Mouse (Mus musculus) brown adipose tissue, adult 24 weeks (tissue): ENCODE measurements around the gene Gpatch4. TPM values are rescaled to one million over a fixed set of nuclear protein-coding genes. Genes with fewer than 3 reads are reported as not detected.

Experiments
- H3K27ac ChIP-seq: fragments of 200-500 bp; replicated peaks from 2 replicates; pipeline ENCODE4 v1.5.1; 2012; ENCODE audit warnings: low read depth, mild to moderate bottlenecking, low read length
- H3K4me1 ChIP-seq: fragments of 200-500 bp; 2 replicates; pipeline ENCODE4 v1.6.1; 2012; ENCODE audit warnings: low read length, mixed read lengths; ENCODE audit not compliant: control insufficient read depth, insufficient read depth, insufficient read length
- H3K4me3 ChIP-seq: fragments of 200-500 bp; 2 replicates; pipeline ENCODE4 v1.5.1; 2012; ENCODE audit warnings: low read depth, mild to moderate bottlenecking, low read length, moderate library complexity; ENCODE audit not compliant: insufficient read depth
- polyA plus RNA-seq: library from polyadenylated mRNA; stranded (reverse); fragments of >200 nt; gene quantifications from 2 replicates; pipeline ENCODE4 v1.2.4, GENCODE M21; 2012; ENCODE audit not compliant: missing spikeins, insufficient read depth, insufficient read length

Gene Gpatch4
- polyA plus RNA-seq, 1 experiment: 11.0 TPM

DNA sequence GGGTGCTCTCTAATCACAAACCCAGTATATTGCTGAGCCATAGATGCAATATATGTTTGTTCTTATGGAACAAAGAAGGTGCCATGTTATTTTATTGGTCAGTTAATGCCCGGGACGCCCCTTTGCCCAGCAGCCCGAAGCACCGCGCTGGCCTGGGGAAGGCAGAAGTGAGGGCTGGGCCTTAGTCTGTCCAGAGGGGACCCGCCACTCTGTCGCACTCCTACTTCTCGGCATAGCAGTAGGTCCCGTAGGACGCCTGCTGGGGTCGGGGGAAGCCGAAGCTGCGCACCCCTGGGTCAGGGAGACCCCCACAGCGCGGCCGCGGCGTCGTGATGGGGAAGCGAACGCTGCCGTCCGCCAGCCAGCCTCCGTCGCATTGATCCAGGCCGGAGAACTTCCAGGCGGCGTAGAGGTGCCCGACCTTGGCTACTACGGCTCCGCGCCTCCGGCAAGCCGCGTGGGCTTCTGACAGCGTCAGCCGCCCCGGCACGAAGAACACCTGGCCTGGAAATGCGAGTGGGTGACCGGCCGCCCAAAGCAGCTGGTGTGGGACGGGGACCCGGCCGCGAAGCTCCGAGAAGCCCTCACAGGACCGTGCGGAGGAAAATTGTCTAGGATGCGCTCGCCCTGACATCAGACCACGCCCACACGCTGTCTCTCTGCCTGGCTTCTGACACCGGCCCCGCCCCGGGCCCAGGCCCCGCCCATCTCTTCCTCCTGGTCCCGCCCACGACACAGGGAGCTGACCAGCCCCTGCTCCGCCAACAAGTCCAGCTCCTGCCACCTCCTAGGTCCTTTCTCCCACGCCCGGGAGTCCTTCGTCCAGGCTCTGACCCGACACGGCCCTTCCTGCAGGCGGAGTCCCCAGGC is 20.4 kb upstream of the Gpatch4 start:
- peaks cover 3% of the 10 kb centered on the region; the same call in 1 of the 2 replicates for H3K4me1 ChIP-seq
- no peak overlapping the region for H3K27ac ChIP-seq
- H3K4me3 ChIP-seq: peak overlapping the region; percentile 72

DNA sequence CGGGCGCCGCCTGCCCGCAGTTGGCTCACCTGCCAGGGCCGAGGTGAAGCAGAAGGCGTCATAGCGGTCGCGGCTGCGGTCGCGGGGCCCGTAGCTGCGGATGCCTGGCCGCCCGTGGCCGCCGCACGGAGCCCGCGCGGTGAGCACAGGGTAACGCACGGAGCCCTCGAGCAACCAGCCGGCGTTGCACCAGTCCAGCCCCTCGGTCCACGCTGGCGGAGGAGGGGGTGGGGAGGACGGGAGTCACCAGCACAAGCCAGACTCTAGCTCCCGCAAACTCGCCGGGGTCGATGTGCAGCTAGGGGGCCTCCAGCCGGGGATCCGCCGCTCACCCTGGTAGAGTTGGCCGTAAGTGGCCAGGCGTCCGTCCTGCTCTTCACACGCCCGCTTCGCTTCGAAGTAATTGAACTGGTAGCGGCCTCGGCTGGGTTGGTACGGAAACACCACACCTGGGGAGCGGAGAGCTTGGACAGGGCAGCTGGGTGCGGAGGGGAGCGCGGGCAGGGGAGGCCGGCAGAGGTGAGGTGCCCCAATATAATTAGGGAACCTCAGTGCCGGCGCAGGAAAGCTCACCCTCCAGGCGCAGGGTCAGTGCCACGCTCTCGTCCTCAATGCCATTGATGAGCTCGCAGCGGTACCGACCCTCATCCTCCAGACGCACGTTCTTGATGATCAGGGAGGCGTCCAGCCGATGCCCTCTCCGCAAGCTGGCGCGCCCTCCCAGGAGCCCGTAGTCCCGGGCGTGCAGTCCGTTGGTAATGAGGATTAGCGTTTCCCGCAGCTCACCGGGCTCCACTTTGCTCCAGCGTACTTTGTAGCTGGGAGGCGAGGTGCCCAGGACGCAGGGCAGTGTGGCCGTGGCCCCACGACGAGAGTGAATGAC is 19.5 kb upstream of the Gpatch4 start:
- Histone ChIP-seq H3K4me1 (peaks cover 3% of the 10 kb centered on the region; the same call in 1 of the 2 replicates), H3K4me3 (peak overlapping the region; percentile 72), H3K27ac (no peak overlapping the region)

DNA sequence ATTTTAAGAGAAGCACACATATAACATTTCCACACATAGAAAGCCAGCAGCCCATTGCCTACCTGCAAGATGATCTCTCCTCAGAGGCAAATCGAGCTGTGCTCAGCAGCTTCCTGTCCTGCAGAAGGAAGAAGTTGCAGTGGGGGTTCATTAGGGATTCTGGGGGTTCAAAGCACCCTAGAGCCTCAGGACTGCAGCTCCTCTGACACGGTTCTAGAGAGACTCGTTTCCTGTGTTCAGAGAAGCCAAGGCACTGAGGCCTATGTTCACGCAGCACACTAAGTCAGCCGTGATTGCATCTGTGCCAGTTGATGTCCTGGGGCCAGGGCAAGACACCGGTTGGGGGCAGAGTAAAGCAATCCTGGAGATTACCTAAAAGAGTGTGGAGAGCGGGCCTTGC is 16.1 kb upstream of the Gpatch4 start:
- H3K4me3 ChIP-seq: no peak overlapping the region
- H3K27ac ChIP-seq: no peak overlapping the region
- H3K4me1 ChIP-seq: peaks cover 3% of the 10 kb centered on the region; the same call in 1 of the 2 replicates

DNA sequence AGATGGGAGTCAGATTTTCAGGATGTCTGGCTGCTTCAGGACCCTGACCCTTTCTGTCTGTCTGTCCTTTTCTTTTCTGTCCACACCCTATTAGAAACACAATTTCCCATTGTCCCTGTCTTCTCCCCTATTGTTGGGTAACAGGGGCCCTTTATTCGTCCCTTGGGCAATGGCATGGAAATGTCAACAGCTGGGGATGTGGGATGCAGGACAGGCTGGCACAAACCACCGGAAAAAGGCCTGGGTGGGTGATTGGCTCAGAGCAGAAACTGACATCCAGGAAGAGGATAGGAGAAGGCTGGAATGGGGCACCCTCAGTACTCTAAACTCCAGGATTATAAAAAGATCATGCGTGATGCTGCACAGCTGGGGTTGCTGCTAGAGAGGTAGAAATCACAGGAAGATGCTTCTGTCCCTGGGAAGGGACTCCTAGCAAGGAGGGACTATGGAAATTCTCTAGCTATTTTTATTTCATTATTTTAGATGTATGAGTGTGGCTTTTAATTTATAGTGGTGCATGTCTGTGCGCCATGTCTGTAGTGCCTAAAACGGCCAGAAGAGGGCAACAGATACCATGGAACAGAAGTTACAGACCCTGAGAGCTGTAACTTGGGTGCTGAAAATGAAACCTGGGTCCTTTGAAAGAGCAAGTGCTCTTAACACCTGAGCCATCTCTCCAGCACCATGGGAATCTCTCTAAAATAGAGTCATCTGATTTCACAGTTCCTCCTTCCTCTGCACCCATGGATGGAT is 15.3 kb upstream of the Gpatch4 start, which contains the start of gene Hapln2:
Gene Hapln2, minus strand, starts transcription at position 150 of the 753 bp plus-strand sequence.
- H3K4me3 ChIP-seq: no peak within 1 kb of the TSS
- H3K4me1 ChIP-seq: peaks cover 3% of the 10 kb centered on the region; the same call in 1 of the 2 replicates
- no peak within 1 kb of the TSS for H3K27ac ChIP-seq

DNA sequence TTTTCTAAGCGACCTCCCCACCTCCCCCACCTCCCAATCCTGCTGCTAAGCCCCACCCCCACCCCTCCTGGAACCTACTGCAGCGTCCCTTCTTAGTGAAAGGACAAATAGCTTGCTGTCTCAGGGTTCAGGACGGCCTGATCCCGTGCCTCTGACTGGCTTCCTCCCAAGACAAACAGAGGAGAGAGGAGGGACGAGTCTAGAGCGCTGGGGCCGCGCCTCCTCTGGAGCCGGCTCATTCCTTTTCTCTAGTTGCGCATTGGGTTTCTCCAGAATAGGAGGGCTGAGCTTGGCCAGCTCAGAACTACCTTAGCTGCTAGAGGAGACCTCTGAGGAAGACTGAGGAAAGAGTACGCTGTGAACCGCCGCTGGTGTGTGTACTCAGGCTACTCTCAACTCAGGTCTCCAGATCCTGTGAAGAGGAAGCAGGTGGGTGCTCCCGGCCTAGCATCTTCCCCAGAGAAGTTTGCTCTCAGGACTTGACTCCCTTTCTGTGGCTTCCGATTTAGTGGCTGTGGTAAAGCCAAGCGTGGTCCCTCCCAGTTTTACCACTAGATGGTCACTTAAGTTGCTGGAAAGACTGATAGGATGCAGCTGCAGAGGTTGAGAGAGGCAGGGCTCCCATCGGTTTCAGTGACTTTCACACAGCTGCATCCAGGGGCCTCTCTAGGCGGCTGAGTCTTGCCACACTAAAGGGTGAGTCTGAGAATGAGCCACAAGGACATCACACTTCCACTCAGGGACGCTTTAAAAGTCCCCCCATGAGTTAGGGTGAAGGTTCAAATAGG is 12.1 kb upstream of the Gpatch4 start:
- H3K27ac ChIP-seq: no peak overlapping the region
- H3K4me3 ChIP-seq: no peak overlapping the region

DNA sequence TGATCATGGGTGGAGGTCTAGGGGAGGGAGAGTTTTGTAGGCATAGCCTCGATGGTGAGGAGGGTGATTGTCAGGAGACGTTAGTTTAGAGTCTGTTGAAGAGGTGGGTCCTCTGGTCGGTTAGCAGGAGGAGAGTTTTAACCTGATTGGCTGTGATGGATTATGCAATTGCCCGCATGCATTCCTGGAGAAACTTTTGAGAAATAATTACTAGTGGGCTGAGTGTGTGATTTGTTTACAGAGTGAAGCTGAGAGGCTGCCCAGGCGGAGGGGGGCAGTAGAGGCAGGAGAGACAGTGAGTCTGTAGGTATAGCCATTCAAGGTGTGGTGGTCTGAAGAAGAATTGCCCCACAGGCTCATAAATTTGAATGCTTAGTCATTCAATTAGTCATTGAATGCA is 9.4 kb upstream of the Gpatch4 start:
- no peaks in the 10 kb centered on the region for H3K4me1 ChIP-seq
- H3K4me3 ChIP-seq: no peak overlapping the region
- H3K27ac ChIP-seq: no peak overlapping the region

More for the DNA sequence above, 12.1 kb upstream of the Gpatch4 start:
- no peaks in the 10 kb centered on the region for H3K4me1 ChIP-seq

DNA sequence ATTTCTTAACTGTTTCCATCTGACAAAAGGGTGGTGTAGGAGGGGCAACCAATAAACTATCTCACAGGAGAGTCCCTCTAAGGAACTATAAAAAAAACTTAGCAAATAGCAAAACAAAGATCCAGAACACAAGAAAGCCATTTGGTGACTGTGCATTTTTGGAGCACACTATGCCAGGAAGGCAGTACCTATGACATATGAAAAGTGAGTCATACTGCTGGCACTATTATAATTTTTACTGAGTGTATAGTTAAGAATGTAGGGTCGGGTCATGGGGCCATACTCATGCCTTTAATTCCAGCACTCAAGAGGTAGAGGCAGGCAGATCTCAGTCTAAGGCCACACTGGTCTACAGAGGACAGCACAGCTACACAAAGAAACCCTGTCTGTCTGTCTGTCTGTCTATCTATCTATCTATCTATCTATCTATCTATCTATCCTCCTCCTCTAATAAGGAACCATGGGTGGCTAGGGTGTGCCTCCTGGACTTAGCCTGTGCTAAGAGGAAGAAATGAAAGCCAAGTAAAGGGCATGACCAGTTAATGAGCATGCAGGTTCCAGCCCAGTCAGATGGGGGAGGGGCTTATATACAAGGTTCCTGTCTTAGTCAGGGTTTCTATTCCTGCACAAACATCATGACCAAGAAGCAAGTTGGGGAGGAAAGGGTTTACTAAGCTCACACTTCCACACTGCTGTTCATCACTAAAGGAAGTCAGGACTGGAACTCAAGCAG is 7.2 kb upstream of the Gpatch4 start:
- Histone ChIP-seq H3K4me3 (no peak overlapping the region), H3K4me1 (no peaks in the 10 kb centered on the region), H3K27ac (no peak overlapping the region)

DNA sequence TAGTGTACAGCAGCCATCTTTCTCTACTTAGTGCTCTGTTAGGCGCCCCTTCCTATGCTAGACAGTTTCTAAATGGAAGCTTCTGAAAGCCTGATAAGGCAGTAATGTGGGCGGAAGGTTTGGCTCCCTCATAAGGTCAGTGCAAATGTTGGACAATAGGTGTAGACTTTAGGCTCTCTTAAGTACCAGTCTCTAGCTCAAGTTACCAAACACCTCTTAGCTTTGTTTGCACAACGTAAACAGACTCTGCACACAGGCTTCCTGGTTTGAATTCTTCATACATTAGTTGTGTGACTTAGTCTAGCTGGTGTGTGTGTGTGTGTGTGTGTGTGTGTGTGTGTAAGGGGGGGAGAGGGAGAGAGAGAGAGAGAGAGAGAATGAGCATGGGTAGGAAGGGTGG is 6.6 kb downstream of the Gpatch4 start:
- Histone ChIP-seq H3K27ac (no peak overlapping the region), H3K4me1 (no peaks in the 10 kb centered on the region), H3K4me3 (no peak overlapping the region)

DNA sequence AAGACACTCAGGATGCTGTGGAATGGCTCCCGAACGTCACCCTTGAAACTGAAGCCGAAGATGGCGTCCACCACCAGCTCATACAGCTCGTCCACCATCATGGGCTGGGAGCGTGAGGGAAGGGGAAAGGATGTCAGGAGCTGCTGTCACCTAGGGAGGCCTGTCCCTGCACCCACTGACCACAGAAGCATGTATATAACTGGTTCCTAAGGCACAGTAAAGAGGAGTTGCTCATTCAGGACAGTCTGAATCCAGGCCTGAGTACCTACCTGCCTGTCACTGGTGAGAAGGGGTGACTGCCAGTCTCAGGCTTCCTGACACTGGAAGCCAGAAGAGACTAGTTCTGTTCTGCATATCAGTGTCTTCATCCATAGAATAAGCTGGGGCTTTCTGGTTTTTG is 14.1 kb downstream of the Gpatch4 start:
- H3K4me3 ChIP-seq: peak overlapping the region; percentile 98; the same call in 1 of the 2 replicates
- no peaks in the 10 kb centered on the region for H3K4me1 ChIP-seq
- no peak overlapping the region for H3K27ac ChIP-seq

DNA sequence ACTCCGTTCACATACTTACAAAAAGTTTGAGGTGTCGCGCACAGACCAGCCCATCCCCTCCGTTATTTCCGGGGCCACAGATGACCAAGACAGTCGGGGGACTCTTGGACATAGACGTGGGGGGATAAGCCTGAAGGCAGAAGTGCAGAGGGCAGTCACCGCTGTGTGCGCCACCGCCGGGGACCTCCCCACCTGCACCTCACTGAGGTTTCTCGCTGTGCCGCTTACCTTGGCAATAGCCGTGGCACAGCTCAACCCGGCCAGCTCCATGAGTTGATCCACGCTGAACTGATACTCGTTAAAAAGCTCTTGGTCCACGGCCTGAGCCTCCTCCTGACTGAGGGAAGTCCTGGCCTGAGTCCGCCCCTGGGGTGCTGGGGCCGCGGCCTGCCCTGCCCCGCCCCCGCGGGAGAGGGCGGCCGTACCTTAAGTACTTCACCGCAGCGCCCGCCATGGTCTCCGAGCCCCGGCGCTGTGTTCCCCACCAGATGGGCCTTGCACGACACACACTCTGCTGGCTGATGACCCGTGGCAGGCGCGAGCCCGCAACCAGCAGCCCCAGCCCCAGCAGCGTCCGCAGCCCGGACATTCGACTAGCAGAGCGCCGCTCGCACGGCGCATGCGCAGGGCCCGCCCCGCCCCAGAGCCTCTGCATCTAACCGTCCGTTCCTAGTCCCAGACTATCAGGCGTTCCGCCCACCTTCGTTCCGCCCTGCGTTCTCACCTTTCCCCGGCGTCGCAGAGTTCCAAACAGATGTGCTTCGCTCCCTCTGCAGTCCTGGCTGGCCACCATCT is 15.2 kb downstream of the Gpatch4 start, which contains the start of gene Naxe:
Gene Naxe, minus strand, starts transcription at position 594 of the 795 bp plus-strand sequence.
- 0 out of 2 replicates have a peak within 1 kb of the TSS, but pooled peaks have one; percentile 48 for H3K27ac ChIP-seq
- H3K4me1 ChIP-seq: no peaks in the 10 kb centered on the region
- peak within 1 kb of the TSS; percentile 98 for H3K4me3 ChIP-seq

DNA sequence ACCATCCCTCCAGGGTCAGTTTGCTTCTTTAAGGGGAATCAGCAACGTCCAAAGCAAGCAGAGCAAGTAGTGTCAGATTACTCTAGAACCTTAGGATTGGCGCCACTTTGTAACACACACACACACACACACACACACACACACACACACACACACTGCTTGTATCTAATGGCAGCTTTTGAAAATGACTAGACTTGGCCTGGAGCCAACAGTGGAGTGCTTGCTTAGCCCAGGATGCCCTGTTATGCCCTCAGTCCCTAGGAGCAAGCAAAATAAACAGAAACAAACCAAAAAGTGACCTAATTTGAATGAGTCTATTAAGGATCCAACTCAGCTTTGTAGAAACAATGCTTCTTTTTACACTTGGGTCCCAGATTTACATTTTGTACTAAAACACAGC is 25.5 kb downstream of the Gpatch4 start:
- H3K4me3 ChIP-seq: no peak overlapping the region
- H3K4me1 ChIP-seq: no peaks in the 10 kb centered on the region
- no peak overlapping the region for H3K27ac ChIP-seq

DNA sequence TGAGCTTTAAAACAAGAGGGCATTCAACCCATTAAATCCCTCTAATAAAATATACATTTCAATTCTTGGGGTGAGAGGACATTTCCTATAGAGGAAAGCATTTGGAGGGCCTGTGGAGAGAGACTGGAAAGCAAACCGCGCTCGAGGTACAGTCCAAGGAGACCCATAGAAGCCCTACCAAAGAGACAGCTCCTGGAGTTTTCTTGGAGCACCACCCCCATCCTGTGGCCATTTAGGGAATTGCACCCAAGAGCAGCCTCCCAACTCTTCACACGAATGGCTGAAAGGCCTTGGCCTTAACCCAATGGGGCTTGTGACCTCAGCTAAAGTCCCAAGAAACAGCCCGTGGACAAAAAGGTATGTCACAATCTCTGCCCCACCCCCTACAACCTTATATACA is 28.9 kb downstream of the Gpatch4 start:
- H3K4me3 ChIP-seq: no peak overlapping the region
- H3K27ac ChIP-seq: no peak overlapping the region

DNA sequence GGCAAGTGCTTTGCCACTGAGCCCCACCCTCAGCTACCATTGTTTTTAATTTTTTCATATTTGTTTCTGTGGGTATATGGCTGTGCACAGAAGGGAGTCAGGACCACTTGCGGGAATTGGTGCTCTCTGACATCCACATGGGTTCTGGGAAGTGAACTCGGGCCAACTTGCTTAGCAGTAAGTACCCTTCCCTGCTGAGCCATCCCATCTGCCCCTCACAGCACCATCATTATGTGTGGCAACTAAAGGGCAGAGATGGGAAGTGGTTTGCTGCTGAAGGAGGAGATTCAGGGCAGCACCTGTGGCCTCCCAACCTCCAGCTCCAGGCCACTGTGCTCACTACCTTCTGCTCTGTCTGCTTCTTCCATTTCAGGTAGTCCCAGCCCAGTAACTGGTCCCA is 30.7 kb downstream of the Gpatch4 start:
- Histone ChIP-seq H3K27ac (no peak overlapping the region), H3K4me3 (no peak overlapping the region), H3K4me1 (no peaks in the 10 kb centered on the region)

More for the DNA sequence above, 28.9 kb downstream of the Gpatch4 start:
- no peaks in the 10 kb centered on the region for H3K4me1 ChIP-seq
